Mouse (Mus musculus) lung, embryonic 14.5 days (tissue): ENCODE measurements around the gene Mvb12a. TPM values are rescaled to one million over a fixed set of nuclear protein-coding genes. Genes with fewer than 3 reads are reported as not detected.
A peak's percentile ranks its signal among the peaks of the same experiment; 100 is the strongest.
"Not testable (repeated sequence)": the region's sequence is repeated elsewhere in the genome, so short reads cannot be mapped to it uniquely, and the experiment has no call there.

Source experiments
- ATAC-seq: fragments of 200-750 bp; cut with Nextera tagmentation; 2 replicates; pipeline ENCODE4 v1.8.0; 2017; ENCODE audit warnings: mild to moderate bottlenecking, moderate TSS enrichment, moderate library complexity; ENCODE audit not compliant: insufficient read depth
- DNase-seq: peaks from one replicate; pipeline ENCODE4 v3.0.0-alpha.2; 2015
- H3K27ac ChIP-seq: fragments of 300-500 bp; sonication (generic); 2 replicates; pipeline ENCODE4 v1.5.1; 2014; ENCODE audit warnings: low read depth, mild to moderate bottlenecking, moderate library complexity
- H3K27me3 ChIP-seq: fragments of 300-500 bp; sonication (generic); 2 replicates; pipeline ENCODE4 v1.6.1; 2014; ENCODE audit warnings: low read length, control low read depth; ENCODE audit not compliant: insufficient read depth
- H3K36me3 ChIP-seq: fragments of 300-500 bp; sonication (generic); 2 replicates; pipeline ENCODE4 v1.6.1; 2014; ENCODE audit warnings: control low read depth; ENCODE audit not compliant: insufficient read depth
- H3K4me1 ChIP-seq: fragments of 300-500 bp; sonication (generic); 2 replicates; pipeline ENCODE4 v1.6.1; 2014; ENCODE audit warnings: antibody characterized with exemption, control low read depth; ENCODE audit not compliant: insufficient read depth
- H3K4me2 ChIP-seq: fragments of 300-500 bp; sonication (generic); 2 replicates; pipeline ENCODE4 v1.6.1; 2014; ENCODE audit warnings: mild to moderate bottlenecking
- H3K4me3 ChIP-seq: fragments of 300-500 bp; sonication (generic); 2 replicates; pipeline ENCODE4 v1.5.1; 2014; ENCODE audit warnings: low read depth, low read length
- H3K9ac ChIP-seq: fragments of 300-500 bp; sonication (generic); 2 replicates; pipeline ENCODE4 v1.6.1; 2014
- H3K9me3 ChIP-seq: fragments of 300-500 bp; sonication (generic); 2 replicates; pipeline ENCODE4 v1.6.1; 2016; ENCODE audit warnings: low read depth, low read length, control low read depth
- CTCF ChIP-seq: IDR thresholded peaks from 2 replicates; pipeline ENCODE4 v1.5.1; 2016; ENCODE audit warnings: antibody characterized with exemption, low read depth
- WGBS: fragments of 180-500 bp; shearing (Covaris S2); extraction: QIAGEN DNeasy Blood & Tissue Kit; methylation state at CpG from one replicate; pipeline ENCODE4 v1.1.7; 2014; 5-methylcytosine and 5-hydroxymethylcytosine counted together
- polyA plus RNA-seq: library from polyadenylated mRNA; unstranded; fragments of >200 nt; fragmentation: Nextera tagmentation; extraction: Ambion mirVana; gene quantifications from 2 replicates; pipeline ENCODE4 v1.2.1, GENCODE M21; 2014

The Mvb12a gene
- polyA plus RNA-seq, 1 experiment from 2014 or later: 106 TPM

GRCm38 (mm10) chr8:71526272-71526671 lies 16.4 kb upstream of the Mvb12a start:
- Histone ChIP-seq H3K36me3 (no peaks in the 10 kb centered on the region), H3K27ac (peak overlapping the region; percentile 25; the same call in 1 of the 2 replicates), H3K4me3 (no peak overlapping the region), H3K9me3 (no peaks in the 10 kb centered on the region), H3K4me1 (peaks cover 5% of the 10 kb centered on the region; the same call in 1 of the 2 replicates), H3K27me3 (peaks cover 15% of the 10 kb centered on the region), H3K9ac (no peak overlapping the region), H3K4me2 (no peak overlapping the region)
- TF ChIP-seq CTCF: no peak
- ATAC-seq (peak; percentile 8; the same call in 1 of the 2 replicates), DNase-seq (peak; percentile 55)
- 15% methylated on average over 6 of the region's 6 CpGs for WGBS

GRCm38 (mm10) chr8:71527162-71527870 lies 15.4 kb upstream of the Mvb12a start:
- Histone ChIP-seq H3K9ac (no peak overlapping the region), H3K27ac (peak overlapping the region; percentile 25), H3K36me3 (no peaks in the 10 kb centered on the region), H3K4me2 (no peak overlapping the region), H3K4me1 (peaks cover 5% of the 10 kb centered on the region; the same call in 1 of the 2 replicates), H3K4me3 (no peak overlapping the region), H3K27me3 (peaks cover 15% of the 10 kb centered on the region), H3K9me3 (no peaks in the 10 kb centered on the region)
- ATAC-seq: no peak
- WGBS: 50% methylated on average over 3 of the region's 3 CpGs
- no peak for TF ChIP-seq CTCF
- DNase-seq: no peak

- peaks cover 5% of the 10 kb centered on the region; the same call in 1 of the 2 replicates for H3K4me1 ChIP-seq
- peak overlapping the region; percentile 64 for H3K27ac ChIP-seq
- H3K9me3 ChIP-seq: no peaks in the 10 kb centered on the region
- H3K9ac ChIP-seq: no peak overlapping the region
- no peak overlapping the region for H3K4me3 ChIP-seq
- H3K27me3 ChIP-seq: peaks cover 15% of the 10 kb centered on the region
- no peaks in the 10 kb centered on the region for H3K36me3 ChIP-seq
- DNase-seq (peak; percentile 66), ATAC-seq (0 out of 2 replicates have a peak, but pooled peaks have one; percentile 47)
- TF ChIP-seq CTCF: no peak
- no peak overlapping the region for H3K4me2 ChIP-seq
- WGBS: 77% methylated on average over 11 of the region's 11 CpGs
Observed at GRCm38 (mm10) chr8:71528362-71529073, 14.2 kb upstream of the Mvb12a start.

GRCm38 (mm10) chr8:71530735-71531467 lies 11.8 kb upstream of the Mvb12a start:
- H3K4me2 ChIP-seq: not testable (repeated sequence)

GRCm38 (mm10) chr8:71534263-71534810 lies 8.4 kb upstream of the Mvb12a start:
- no peak for ATAC-seq
- Histone ChIP-seq H3K4me2 (no peak overlapping the region), H3K27ac (no peak overlapping the region), H3K4me3 (no peak overlapping the region), H3K36me3 (no peaks in the 10 kb centered on the region), H3K4me1 (0 out of 2 replicates have a peak, but pooled peaks cover 4% of the 10 kb centered on the region), H3K9ac (no peak overlapping the region), H3K27me3 (no peaks in the 10 kb centered on the region), H3K9me3 (no peaks in the 10 kb centered on the region)
- TF ChIP-seq CTCF: no peak; the same call in 1 of the 2 replicates
- no peak for DNase-seq
- WGBS: 33% methylated on average over 3 of the region's 3 CpGs

More at GRCm38 (mm10) chr8:71530735-71531467, 11.8 kb upstream of the Mvb12a start:
- not testable (repeated sequence) for H3K4me1 ChIP-seq, H3K36me3 ChIP-seq, H3K4me3 ChIP-seq, H3K9ac ChIP-seq, H3K27ac ChIP-seq, H3K9me3 ChIP-seq, H3K27me3 ChIP-seq, ATAC-seq
- peak; percentile 69 for DNase-seq
- 70% methylated on average over 5 of the region's 12 CpGs for WGBS
- peak; percentile 59 for TF ChIP-seq CTCF

- Histone ChIP-seq H3K4me2 (peak overlapping the region; percentile 70; the same call in 1 of the 2 replicates), H3K4me3 (no peak overlapping the region), H3K36me3 (no peaks in the 10 kb centered on the region), H3K9ac (no peak overlapping the region), H3K9me3 (no peaks in the 10 kb centered on the region), H3K27me3 (no peaks in the 10 kb centered on the region), H3K27ac (no peak overlapping the region), H3K4me1 (0 out of 2 replicates have a peak, but pooled peaks cover 4% of the 10 kb centered on the region)
- ATAC-seq (no peak), DNase-seq (no peak)
- WGBS: 56% methylated on average over 5 of the region's 5 CpGs
- no peak for TF ChIP-seq CTCF
Observed at GRCm38 (mm10) chr8:71535663-71536062, 7.1 kb upstream of the Mvb12a start.
